ENCODE assay signal across 8 mouse cellular contexts in the genomic region with DNA sequence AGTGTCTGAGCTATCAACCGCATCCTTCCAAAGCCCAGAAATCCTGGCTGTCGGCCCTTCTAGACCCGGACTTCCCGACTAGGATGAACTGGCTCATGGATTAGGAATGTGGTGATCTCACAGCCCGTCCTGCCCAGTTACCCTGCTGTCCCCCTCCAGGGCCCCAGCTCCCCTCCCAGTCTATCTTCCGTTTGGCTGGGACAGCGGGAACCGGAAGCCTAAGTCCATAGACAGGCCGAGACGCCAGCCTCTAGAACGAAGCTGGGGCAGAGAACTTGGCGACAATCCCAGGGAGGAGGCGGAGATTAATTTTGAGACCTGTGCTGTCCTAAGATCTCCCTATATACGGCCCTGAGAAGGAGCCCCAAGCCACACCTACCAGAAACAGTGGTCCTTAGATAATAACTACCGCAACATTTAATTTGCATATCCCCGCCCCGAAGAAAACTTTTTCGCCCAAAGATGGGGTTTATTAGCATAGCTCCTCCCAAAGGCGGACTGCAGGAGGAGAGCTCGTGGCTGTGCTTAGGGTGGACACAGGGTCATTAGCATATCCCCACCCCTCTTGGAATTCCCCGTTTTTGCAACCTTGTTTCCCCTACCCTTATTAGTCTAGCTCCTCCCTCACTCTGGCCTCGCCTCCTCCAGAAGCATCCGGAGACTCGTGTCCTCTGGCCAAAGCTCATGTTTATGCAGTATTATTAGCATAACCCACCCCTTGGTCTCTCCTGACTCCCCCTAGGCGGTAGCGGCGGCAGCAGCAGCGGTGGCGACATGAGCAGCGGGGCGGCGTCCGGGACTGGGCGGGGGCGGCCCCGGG. TPM values are rescaled to one million over a fixed set of nuclear protein-coding genes. Genes with fewer than 3 reads are reported as not detected.
DNase-seq lines count a peak whose midpoint lies in the region; ATAC-seq and TF ChIP-seq lines count a peak whose summit lies in the region.

A gene (plus strand): TSS at position 720 of the 820 bp plus-strand sequence.

- no peaks in the 10 kb centered on the region for H3K9me3 ChIP-seq in MEL (replicated peaks; ENCODE audit: insufficient read depth, low read length)
- no peaks in the 10 kb centered on the region for H3K9me3 ChIP-seq in lung, embryonic 16.5 days (ENCODE audit: control insufficient read depth, low read length)

- no peak for TF ChIP-seq RAD21 in MEL (IDR thresholded peaks at IDR 0.05; ENCODE audit: low read depth, low read length)

- no peaks in the 10 kb centered on the region for H3K27me3 ChIP-seq in MEL (ENCODE audit: control insufficient read depth in 1 of 2, insufficient read depth in 2 of 2, low read length in 2 of 2)
- H3K27me3 ChIP-seq in cerebellum, adult 2 months (ENCODE audit: control insufficient read depth, insufficient read depth, low read length), result no peaks in the 10 kb centered on the region
- no peaks in the 10 kb centered on the region for H3K27me3 ChIP-seq in lung, embryonic 16.5 days (ENCODE audit: control insufficient read depth, insufficient read depth, low read depth, low read length)

- peak within 1 kb of the TSS; percentile 83 to 85 for H3K4me3 ChIP-seq in MEL (ENCODE audit: control insufficient read depth in 1 of 2, insufficient read depth in 1 of 2, low read depth in 2 of 2, low read length in 2 of 2)
- H3K4me3 ChIP-seq in cerebellum, adult 2 months (replicated peaks; ENCODE audit: insufficient read depth, low read depth, low read length), result peak within 1 kb of the TSS; percentile 62
- H3K4me3 ChIP-seq in lung, embryonic 16.5 days (ENCODE audit: low read length), result peak within 1 kb of the TSS; percentile 87

- 0% methylated on average over 36 of the region's 36 CpGs for WGBS in cerebellum, adult 2 months
- under 1% methylated on average over 32 of the region's 36 CpGs for WGBS in lung, embryonic 16.5 days

- H3K4me2 ChIP-seq in lung, embryonic 16.5 days (ENCODE audit: low read depth, low read length), result peak within 1 kb of the TSS; percentile 73

- TF ChIP-seq EP300 in MEL (IDR thresholded peaks at IDR 0.05; ENCODE audit: low read depth in 1 of 2, low read length in 2 of 2), result peak in 1 of 2 experiments; percentile 36; a peak in 1 of 4 replicates

- TF ChIP-seq CTCF in MEL (IDR thresholded peaks at IDR 0.05 in 2 of 3, conservative IDR thresholded peaks at IDR 0.05 in 1 of 3; ENCODE audit: control insufficient read depth in 1 of 3, insufficient read depth in 1 of 3, low read depth in 2 of 3, low read length in 3 of 3, poor library complexity in 1 of 3, severe bottlenecking in 1 of 3), result peak in 1 of 3 experiments; percentile 17; a peak in 1 of 6 replicates
- TF ChIP-seq CTCF in cerebellum, adult 2 months (IDR thresholded peaks at IDR 0.05; ENCODE audit: borderline replicate concordance, insufficient read depth, low read depth, low read length), result no peak

- H3K79me2 ChIP-seq in MEL (ENCODE audit: control insufficient read depth, insufficient read depth, low read length, poor library complexity), result peaks cover 16% of the 10 kb centered on the region

- peaks cover 1 to 17% of the 10 kb centered on the region in 2 experiments; a peak in 2 of 4 replicates for H3K36me3 ChIP-seq in MEL (ENCODE audit: control insufficient read depth in 1 of 2, insufficient read depth in 2 of 2, low read length in 2 of 2)
- peaks cover 4% of the 10 kb centered on the region for H3K36me3 ChIP-seq in lung, embryonic 16.5 days (ENCODE audit: control insufficient read depth, insufficient read depth, low read length)

- peak; percentile 80 to 88 for ATAC-seq in hematopoietic stem cell, adult 5-6 weeks (replicated peaks in 1 of 2; ENCODE audit: insufficient read depth in 1 of 2, low FRiP score in 2 of 2, low TSS enrichment in 1 of 2, low read depth in 1 of 2, poor library complexity in 2 of 2, severe bottlenecking in 2 of 2)
- peak; percentile 90 for ATAC-seq in lung, embryonic 16.5 days (ENCODE audit: low read depth)

- TF ChIP-seq POLR2A in MEL (IDR thresholded peaks at IDR 0.05; ENCODE audit: control insufficient read depth in 1 of 2, insufficient read depth in 1 of 2, low read depth in 1 of 2, low read length in 2 of 2, poor library complexity in 1 of 2), result peak; percentile 57 to 74; a peak in 3 of 4 replicates
- peak; percentile 8; the same call in 1 of the 2 replicates for TF ChIP-seq POLR2A in cerebellum, adult 2 months (IDR thresholded peaks at IDR 0.05; ENCODE audit: borderline replicate concordance, insufficient read depth, low read length)

- H3K9ac ChIP-seq in MEL (ENCODE audit: control insufficient read depth, low read depth, low read length, poor library complexity, severe bottlenecking), result peak within 1 kb of the TSS; percentile 70
- peak within 1 kb of the TSS; percentile 78 for H3K9ac ChIP-seq in lung, embryonic 16.5 days (ENCODE audit: low read length)

- peak within 1 kb of the TSS; percentile 93 for H3K27ac ChIP-seq in MEL (ENCODE audit: control insufficient read depth, low read depth, low read length)
- peak within 1 kb of the TSS; percentile 68; the same call in 1 of the 2 replicates for H3K27ac ChIP-seq in cerebellum, adult 2 months (ENCODE audit: insufficient read depth, low read length)
- peak within 1 kb of the TSS; percentile 100 for H3K27ac ChIP-seq in lung, embryonic 16.5 days (ENCODE audit: low read length)

- peak; percentile 100 for DNase-seq in MEL (ENCODE audit: low read depth, low spot score)
- DNase-seq in cerebellum, adult 2 months, result peak; percentile 75 to 90
- peak; percentile 97 for DNase-seq in forelimb bud, embryonic 11.5 days (ENCODE audit: low read depth, low spot score)
- peak; percentile 88 for DNase-seq in layer of hippocampus, adult 9-10 months (ENCODE audit: low spot score)
- peak; percentile 71 for DNase-seq in ovary, postnatal 10 days (ENCODE audit: low spot score)
- DNase-seq in thymus, postnatal 10 days (ENCODE audit: low spot score in 2 of 2), result peak; percentile 60 to 68

- peaks cover 4 to 25% of the 10 kb centered on the region in 2 experiments for H3K4me1 ChIP-seq in MEL (ENCODE audit: control insufficient read depth in 1 of 2, insufficient read depth in 2 of 2, low read length in 2 of 2)
- peaks cover 7% of the 10 kb centered on the region; the same call in 1 of the 2 replicates for H3K4me1 ChIP-seq in cerebellum, adult 2 months (ENCODE audit: control insufficient read depth, insufficient read depth, low read length)
- H3K4me1 ChIP-seq in lung, embryonic 16.5 days (replicated peaks; ENCODE audit: control insufficient read depth, insufficient read depth, low read length), result peaks cover 19% of the 10 kb centered on the region

TF ChIP-seq in MEL, 35 proteins besides CTCF, POLR2A, EP300 and RAD21:
- TF ChIP-seq MYC (IDR thresholded peaks at IDR 0.05; ENCODE audit: low read depth, low read length), result peak; percentile 56
- TF ChIP-seq ZNF384 (IDR thresholded peaks at IDR 0.05; ENCODE audit: low read depth, low read length), result 0 out of 2 replicates have a peak, but pooled peaks have one; percentile 23
- TF ChIP-seq CHD1 (IDR thresholded peaks at IDR 0.05; ENCODE audit: low read depth, low read length), result no peak
- 0 out of 2 replicates have a peak, but pooled peaks have one; percentile 2 for TF ChIP-seq NRF1 (IDR thresholded peaks at IDR 0.05; ENCODE audit: insufficient read depth, low read depth, low read length, poor library complexity, severe bottlenecking)
- TF ChIP-seq ELF1 (IDR thresholded peaks at IDR 0.05; ENCODE audit: low read depth, low read length), result peak; percentile 65
- no peak for TF ChIP-seq MAFK (IDR thresholded peaks at IDR 0.05; ENCODE audit: borderline replicate concordance, low read depth, low read length)
- 0 out of 2 replicates have a peak, but pooled peaks have one; percentile 75 for TF ChIP-seq MAZ (IDR thresholded peaks at IDR 0.05; ENCODE audit: low read depth, low read length)
- TF ChIP-seq TBP (IDR thresholded peaks at IDR 0.05; ENCODE audit: low read depth, low read length), result peak; percentile 83
- TF ChIP-seq ZMIZ1 (IDR thresholded peaks at IDR 0.05; ENCODE audit: low read depth, low read length), result peak; percentile 84
- peak; percentile 53 for TF ChIP-seq GATA1 (IDR thresholded peaks at IDR 0.05; ENCODE audit: low read depth, low read length)
- peak; percentile 65; the same call in 1 of the 2 replicates for TF ChIP-seq POLR2AphosphoS2 (IDR thresholded peaks at IDR 0.05; ENCODE audit: low read length)
- no peak for TF ChIP-seq TAL1 (IDR thresholded peaks at IDR 0.05; ENCODE audit: low read length)
- TF ChIP-seq GABPA (IDR thresholded peaks at IDR 0.05; ENCODE audit: low read depth, low read length), result no peak
- TF ChIP-seq SIN3A (IDR thresholded peaks at IDR 0.05; ENCODE audit: low read length), result peak; percentile 81
- TF ChIP-seq HCFC1 (IDR thresholded peaks at IDR 0.05; ENCODE audit: low read depth, low read length), result peak; percentile 72
- TF ChIP-seq RCOR1 (IDR thresholded peaks at IDR 0.05; ENCODE audit: low read depth, low read length), result peak; percentile 18; the same call in 1 of the 2 replicates
- TF ChIP-seq NELFE (IDR thresholded peaks at IDR 0.05; ENCODE audit: low read depth, low read length), result peak; percentile 62
- no peak for TF ChIP-seq BHLHE40 (IDR thresholded peaks at IDR 0.05; ENCODE audit: borderline replicate concordance, low read depth, low read length)

RNA-seq across cellular contexts. Expression of the gene that starts here (rescaled TPM):
- 4.2 and 5.0 TPM in 2 replicates for total RNA-seq in MEL (2012; rRNA removed)
- polyA plus RNA-seq in MEL (2012; ENCODE audit: insufficient read depth in 1 of 2, insufficient read length in 2 of 2, low read depth in 1 of 2, low replicate concordance in 2 of 2, missing spikeins in 1 of 2), result 10 to 100 TPM in 1 of 2 experiments, not detected in 1; 24.1 TPM
- 29.7 and 29.9 TPM in 2 replicates for polyA plus RNA-seq in cerebellum, adult 2 months (2012; rRNA removed)
- total RNA-seq in hematopoietic stem cell, adult 5-6 weeks (2017), result 1.9 and 9.0 TPM in 2 replicates
- 54.6 and 59.7 TPM in 2 replicates for polyA plus RNA-seq in lung, embryonic 16.5 days (2015; fragmentation: Nextera tagmentation; extraction: Ambion mirVana)

Comparison
In these comparisons a context has a peak if more than half of its experiments do, and no peak if none do; other contexts are left out.
1. Peak in every context shown above with its lines: DNase-seq, ATAC-seq, H3K4me3 ChIP-seq and H3K27ac ChIP-seq.